Mouse (Mus musculus) small intestine, adult 2 months (tissue): Measurements from ENCODE around the gene Fam217a. TPM values are rescaled to one million over a fixed set of nuclear protein-coding genes. Genes with fewer than 3 reads are reported as not detected.
A peak's percentile ranks its signal among the peaks of the same experiment; 100 is the strongest.
"Not testable (repeated sequence)": the region's sequence is repeated elsewhere in the genome, so short reads cannot be mapped to it uniquely, and the experiment has no call there.

ENCODE experiments used
- H3K27ac ChIP-seq: fragments of 200-500 bp; 2 replicates; pipeline ENCODE4 v1.5.1; 2012; ENCODE audit warnings: low read depth, low read length, control low read depth, inconsistent platforms; ENCODE audit not compliant: insufficient read depth
- H3K27me3 ChIP-seq: fragments of 200-500 bp; 2 replicates; pipeline ENCODE4 v1.6.1; 2012; ENCODE audit warnings: mild to moderate bottlenecking, moderate library complexity, low read length, inconsistent platforms; ENCODE audit not compliant: control insufficient read depth, insufficient read depth
- H3K36me3 ChIP-seq: fragments of 200-500 bp; 2 replicates; pipeline ENCODE4 v1.6.1; 2012; ENCODE audit warnings: mild to moderate bottlenecking, low read length, control low read depth, inconsistent platforms; ENCODE audit not compliant: control insufficient read depth, insufficient read depth
- H3K4me1 ChIP-seq: fragments of 200-500 bp; 2 replicates; pipeline ENCODE4 v1.6.1; 2012; ENCODE audit warnings: low read length, inconsistent platforms, mixed read lengths; ENCODE audit not compliant: control insufficient read depth, insufficient read depth, insufficient read length
- H3K4me3 ChIP-seq: fragments of 200-500 bp; 2 replicates; pipeline ENCODE4 v1.5.1; 2012; ENCODE audit warnings: low read depth, mild to moderate bottlenecking, control low read depth, inconsistent platforms, low read length, moderate library complexity
- CTCF ChIP-seq: fragments of 200-500 bp; IDR thresholded peaks from 2 replicates; pipeline ENCODE4 v1.5.1; 2012; ENCODE audit warnings: low read depth, mild to moderate bottlenecking, control low read depth, inconsistent platforms, low read length, moderate library complexity, mixed read lengths; ENCODE audit not compliant: insufficient replicate concordance, insufficient read length; ENCODE audit errors: extremely low read depth
- POLR2A ChIP-seq: fragments of 200-500 bp; IDR thresholded peaks from 2 replicates; pipeline ENCODE4 v1.6.1; 2012; ENCODE audit warnings: low read depth, mild to moderate bottlenecking, control low read depth, inconsistent platforms, low read length, moderate library complexity
- WGBS: fragments of 180-500 bp; shearing (Covaris S2); methylation state at CpG from one replicate; pipeline ENCODE4 v1.1.7; 2018; 5-methylcytosine and 5-hydroxymethylcytosine counted together
- polyA plus RNA-seq: library from polyadenylated mRNA; depleted of rRNA; stranded (reverse); fragments of >200 nt; gene quantifications from 2 replicates; pipeline ENCODE4 v1.2.3, GENCODE M21; 2012

Gene Fam217a
- polyA plus RNA-seq, 1 experiment = not detected

GRCm38 (mm10) chr13:34963511-34964397 lies 39.6 kb upstream of the Fam217a start, which contains the start of gene Eci3:
Gene Eci3 (minus strand): TSS chr13:34963810.
- TF ChIP-seq POLR2A = peak; percentile 30
- no peak for TF ChIP-seq CTCF
- WGBS = 4% methylated on average over 32 of the region's 32 CpGs
- Histone ChIP-seq H3K36me3 (no peaks in the 10 kb centered on the region), H3K27ac (peak within 1 kb of the TSS; percentile 95), H3K4me3 (peak within 1 kb of the TSS; percentile 80), H3K27me3 (no peaks in the 10 kb centered on the region), H3K4me1 (peaks cover 4% of the 10 kb centered on the region)

- Histone ChIP-seq H3K4me3 (no peak overlapping the region), H3K27me3 (no peaks in the 10 kb centered on the region), H3K36me3 (no peaks in the 10 kb centered on the region), H3K4me1 (peaks cover 4% of the 10 kb centered on the region), H3K27ac (0 out of 2 replicates have a peak overlapping the region, but pooled peaks have one; percentile 2)
- 85% methylated on average over 4 of the region's 4 CpGs for WGBS
- no peak for TF ChIP-seq POLR2A
- no peak for TF ChIP-seq CTCF
Observed at GRCm38 (mm10) chr13:34960996-34961770, 37.1 kb upstream of the Fam217a start.

GRCm38 (mm10) chr13:34958158-34958557 lies 34.0 kb upstream of the Fam217a start:
- not testable (repeated sequence) for H3K4me1 ChIP-seq, H3K27ac ChIP-seq, H3K27me3 ChIP-seq, H3K36me3 ChIP-seq, H3K4me3 ChIP-seq
- WGBS = 88% methylated on average over 3 of the region's 3 CpGs

- no peaks in the 10 kb centered on the region for H3K36me3 ChIP-seq
- no peak for TF ChIP-seq CTCF
- TF ChIP-seq POLR2A = no peak
- H3K4me3 ChIP-seq = no peak overlapping the region
- 70% methylated on average over 4 of the region's 4 CpGs for WGBS
- no peak overlapping the region for H3K27ac ChIP-seq
- no peaks in the 10 kb centered on the region; the same call in 1 of the 2 replicates for H3K4me1 ChIP-seq
- H3K27me3 ChIP-seq = no peaks in the 10 kb centered on the region
Observed at GRCm38 (mm10) chr13:34956901-34957300, 32.8 kb upstream of the Fam217a start.

- 78% methylated on average over 2 of the region's 2 CpGs for WGBS
Observed at GRCm38 (mm10) chr13:34951437-34951836, 27.3 kb upstream of the Fam217a start.

GRCm38 (mm10) chr13:34942370-34942769 lies 18.3 kb upstream of the Fam217a start:
- Histone ChIP-seq H3K27ac (no peak overlapping the region), H3K4me1 (no peaks in the 10 kb centered on the region), H3K36me3 (0 out of 2 replicates have a peak, but pooled peaks cover 1% of the 10 kb centered on the region), H3K27me3 (no peaks in the 10 kb centered on the region), H3K4me3 (no peak overlapping the region)
- TF ChIP-seq CTCF (no peak), POLR2A (no peak)

More at GRCm38 (mm10) chr13:34951437-34951836, 27.3 kb upstream of the Fam217a start:
- not testable (repeated sequence) for H3K4me3 ChIP-seq, H3K36me3 ChIP-seq, H3K27ac ChIP-seq, H3K27me3 ChIP-seq, H3K4me1 ChIP-seq

- 63% methylated on average over 10 of the region's 10 CpGs for WGBS
- no peaks in the 10 kb centered on the region for H3K27me3 ChIP-seq
- H3K4me3 ChIP-seq = no peak overlapping the region
- no peaks in the 10 kb centered on the region for H3K4me1 ChIP-seq
- H3K36me3 ChIP-seq = no peaks in the 10 kb centered on the region
- no peak for TF ChIP-seq CTCF
- TF ChIP-seq POLR2A = no peak
- H3K27ac ChIP-seq = no peak overlapping the region
Observed at GRCm38 (mm10) chr13:34934931-34935644, 11.0 kb upstream of the Fam217a start.
